Mouse (Mus musculus): ENCODE measurements around the gene Rnf41. TPM values are rescaled to one million over a fixed set of nuclear protein-coding genes. Genes with fewer than 3 reads are reported as not detected.

Gene Rnf41
- total RNA-seq (2023): 10 to 100 TPM; 50.3 to 51.2 TPM

GRCm38 (mm10) chr10:128411211-128412054 is at the start of gene Rnf41, which contains the start of gene Nabp2:
Gene Rnf41, plus strand, starts transcription at chr10:128411657.
Gene Nabp2, minus strand, starts transcription at chr10:128411492.

DNA sequence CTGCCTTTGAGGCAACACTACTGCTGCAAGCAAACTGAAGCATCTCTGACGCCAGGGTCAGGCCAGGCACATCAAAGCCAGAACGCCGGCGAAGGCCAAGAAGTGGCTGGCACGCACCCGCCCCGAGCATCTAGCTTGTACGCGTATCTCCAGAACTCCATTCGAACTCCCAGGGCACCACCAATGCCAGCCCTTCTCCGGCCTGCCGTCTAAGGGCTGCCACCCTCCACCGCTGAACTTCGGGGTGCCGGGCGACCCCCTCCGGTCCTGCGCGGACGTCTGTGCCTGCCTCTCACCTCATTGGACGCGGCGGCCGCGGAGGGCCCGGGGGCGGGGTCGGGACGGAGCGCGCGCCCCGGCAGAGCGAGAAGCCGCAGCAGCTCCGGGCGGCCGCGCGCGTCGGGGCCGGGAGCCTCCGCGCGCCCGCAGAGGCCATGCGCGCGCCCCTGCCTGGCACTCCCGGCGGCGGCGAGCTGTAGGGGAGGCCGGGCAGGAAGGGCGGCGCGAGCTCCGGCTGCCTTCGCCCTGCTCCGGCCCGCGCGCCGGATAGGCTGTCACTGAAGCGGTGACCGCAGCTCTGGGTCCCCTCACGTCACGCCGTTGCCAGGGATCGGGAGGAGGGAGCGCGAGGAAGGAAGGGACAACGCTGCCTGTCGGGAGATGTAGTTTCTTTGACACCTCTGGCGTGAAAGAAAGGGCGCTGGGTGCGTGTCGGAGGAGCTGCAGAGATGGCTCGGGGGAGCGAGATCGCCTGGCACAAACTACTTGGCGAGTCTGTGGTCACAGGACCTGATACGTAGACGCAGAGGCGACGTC is 42.8 kb upstream of the Rnf41 start, which contains the start of gene Coq10a:
Gene Coq10a (minus strand): TSS at position 596 of the 816 bp plus-strand sequence.

GRCm38 (mm10) chr10:128376455-128377211 is 34.8 kb upstream of the Rnf41 start, which contains the start of gene Ankrd52:
Gene Ankrd52, plus strand, starts transcription at chr10:128377115.

GRCm38 (mm10) chr10:128401056-128401455 is 10.4 kb upstream of the Rnf41 start, which contains the start of gene Slc39a5:
Gene Slc39a5, minus strand, starts transcription at chr10:128401229.

DNA sequence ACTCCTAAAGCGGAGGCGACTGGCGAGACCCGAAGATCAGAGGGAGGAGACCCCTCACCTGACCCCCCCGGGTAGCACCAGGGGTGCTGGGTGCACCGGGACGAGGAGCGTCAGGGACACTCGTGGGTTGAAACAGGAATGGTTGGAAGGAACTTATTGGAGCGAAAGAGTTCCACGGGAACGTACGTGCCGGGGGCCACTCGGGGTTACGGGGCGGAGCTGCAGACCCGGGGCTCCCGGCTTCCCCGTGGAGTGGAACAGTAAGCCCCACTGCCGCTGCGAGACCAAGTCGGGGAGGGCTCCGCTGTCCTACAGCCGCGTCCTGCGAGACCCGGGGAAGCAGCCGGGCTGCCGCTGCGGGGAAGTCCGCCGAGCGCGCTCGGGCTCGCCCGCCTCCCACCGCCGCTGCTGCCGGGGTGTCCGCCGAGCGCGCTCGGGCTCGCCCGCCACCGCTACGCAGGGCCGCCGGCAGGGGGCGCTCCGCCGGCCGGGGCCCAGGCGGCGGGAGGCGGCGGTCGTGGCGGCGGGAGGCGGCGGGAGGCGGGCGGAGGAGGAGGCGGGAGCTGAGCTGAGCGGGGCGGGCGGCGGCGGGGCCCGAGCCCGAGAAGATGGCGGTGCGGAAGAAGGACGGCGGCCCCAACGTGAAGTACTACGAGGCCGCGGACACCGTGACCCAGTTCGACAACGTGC is 47.4 kb downstream of the Rnf41 start, which contains the start of gene Smarcc2:
Gene Smarcc2 (plus strand): TSS at position 530 of the 690 bp plus-strand sequence.

Other genes starting within 250 kb of the Rnf41 start
- gene Rbms2, start 231.4 kb upstream of the Rnf41 start, total RNA-seq (2023): 10 to 100 TPM; 23.0 to 27.1 TPM
- not detected for gene Gls2, start 217.2 kb upstream of the Rnf41 start, total RNA-seq (2023)
- 1 to 10 TPM; 8.9 to 9.2 TPM for gene Spryd4, start 199.8 kb upstream of the Rnf41 start, total RNA-seq (2023)
- not detected for gene Mip, start 185.8 kb upstream of the Rnf41 start, total RNA-seq (2023)
- 1 to 10 TPM; 4.3 to 4.9 TPM for gene Timeless, start 179.6 kb upstream of the Rnf41 start, total RNA-seq (2023)
- not detected for gene Apon, start 157.6 kb upstream of the Rnf41 start, total RNA-seq (2023)
- gene Apof, start 143.0 kb upstream of the Rnf41 start, total RNA-seq (2023): not detected
- 100 to 1,000 TPM in 1 of 2 experiments, 10 to 100 TPM in 1; 93.6 to 100 TPM for gene Stat2, start 141.1 kb upstream of the Rnf41 start, total RNA-seq (2023)
- gene Il23a, start 112.9 kb upstream of the Rnf41 start, total RNA-seq (2023): not detected
- gene Pan2, start 108.3 kb upstream of the Rnf41 start, total RNA-seq (2023): 10 to 100 TPM; 30.6 to 31.6 TPM
- 10 to 100 TPM; 39.9 to 48.2 TPM for gene Cnpy2, start 89.2 kb upstream of the Rnf41 start, total RNA-seq (2023)
- gene Cs, start 73.9 kb upstream of the Rnf41 start, total RNA-seq (2023): 100 to 1,000 TPM; 101 to 110 TPM
- 10 to 100 TPM; 25.6 to 35.8 TPM for gene Coq10a, start 42.7 kb upstream of the Rnf41 start, total RNA-seq (2023)
- gene Ankrd52, start 34.5 kb upstream of the Rnf41 start, total RNA-seq (2023): 10 to 100 TPM; 47.1 to 49.2 TPM
- gene Slc39a5, start 10.4 kb upstream of the Rnf41 start, total RNA-seq (2023): not detected
- gene Nabp2, start 165 bp upstream of the Rnf41 start, total RNA-seq (2023): 10 to 100 TPM; 42.7 to 46.3 TPM
- 100 to 1,000 TPM; 111 to 131 TPM for gene Smarcc2, start 47.6 kb downstream of the Rnf41 start, total RNA-seq (2023)
- 100 to 1,000 TPM; 761 to 845 TPM for gene Myl6, start 82.5 kb downstream of the Rnf41 start, total RNA-seq (2023)
- 1 to 10 TPM in 1 of 2 experiments, under 1 TPM in 1; 0.52 to 1.3 TPM for gene Myl6b, start 87.0 kb downstream of the Rnf41 start, total RNA-seq (2023)
- gene Esyt1, start 114.2 kb downstream of the Rnf41 start, total RNA-seq (2023): 100 to 1,000 TPM; 138 to 156 TPM
- 10 to 100 TPM; 39.5 to 40.5 TPM for gene Zc3h10, start 136.1 kb downstream of the Rnf41 start, total RNA-seq (2023)
- gene Rpl41, start 137.6 kb downstream of the Rnf41 start, total RNA-seq (2023): 1,000 to 10,000 TPM; 2,671 to 2,681 TPM
- 10 to 100 TPM; 39.1 to 41.6 TPM for gene Pa2g4, start 154.3 kb downstream of the Rnf41 start, total RNA-seq (2023)
- 1 to 10 TPM; 1.7 TPM for gene Erbb3, start 178.0 kb downstream of the Rnf41 start, total RNA-seq (2023)
- 100 to 1,000 TPM; 780 to 995 TPM for gene Rps26, start 215.1 kb downstream of the Rnf41 start, total RNA-seq (2023)
- gene Ikzf4, start 234.3 kb downstream of the Rnf41 start, total RNA-seq (2023): under 1 TPM in 1 of 2 experiments, not detected in 1; 0.16 TPM